Mouse (Mus musculus): ENCODE results near the gene Litaf.

GRCm38 (mm10) chr16:11055916-11056315 lies 10.0 kb downstream of the Litaf start:
- TF ChIP-seq CTCF (IDR thresholded peaks at IDR 0.05; ENCODE audit: borderline replicate concordance, control insufficient read depth, extremely low read depth, insufficient read depth, low read length, poor library complexity) (no peak), POLR2A (IDR thresholded peaks at IDR 0.05; ENCODE audit: control insufficient read depth, extremely low read depth, insufficient read depth, low read length, poor library complexity) (no peak)

Data from thymus, adult 2 months (tissue).